Mouse (Mus musculus) testis, adult 2 months (tissue): ENCODE results near the gene Trappc10.

ENCODE experiments used
- CTCF ChIP-seq: fragments of 200-500 bp; IDR thresholded peaks from 2 replicates; pipeline ENCODE4 v1.5.1; 2012; ENCODE audit warnings: low read depth, mild to moderate bottlenecking, inconsistent platforms, low read length, moderate library complexity; ENCODE audit not compliant: control insufficient read depth, insufficient read depth, insufficient replicate concordance
- POLR2A ChIP-seq: fragments of 200-500 bp; IDR thresholded peaks from 2 replicates; pipeline ENCODE4 v1.6.1; 2012; ENCODE audit warnings: low read depth, mild to moderate bottlenecking, inconsistent platforms, low read length, moderate library complexity; ENCODE audit not compliant: control insufficient read depth

DNA sequence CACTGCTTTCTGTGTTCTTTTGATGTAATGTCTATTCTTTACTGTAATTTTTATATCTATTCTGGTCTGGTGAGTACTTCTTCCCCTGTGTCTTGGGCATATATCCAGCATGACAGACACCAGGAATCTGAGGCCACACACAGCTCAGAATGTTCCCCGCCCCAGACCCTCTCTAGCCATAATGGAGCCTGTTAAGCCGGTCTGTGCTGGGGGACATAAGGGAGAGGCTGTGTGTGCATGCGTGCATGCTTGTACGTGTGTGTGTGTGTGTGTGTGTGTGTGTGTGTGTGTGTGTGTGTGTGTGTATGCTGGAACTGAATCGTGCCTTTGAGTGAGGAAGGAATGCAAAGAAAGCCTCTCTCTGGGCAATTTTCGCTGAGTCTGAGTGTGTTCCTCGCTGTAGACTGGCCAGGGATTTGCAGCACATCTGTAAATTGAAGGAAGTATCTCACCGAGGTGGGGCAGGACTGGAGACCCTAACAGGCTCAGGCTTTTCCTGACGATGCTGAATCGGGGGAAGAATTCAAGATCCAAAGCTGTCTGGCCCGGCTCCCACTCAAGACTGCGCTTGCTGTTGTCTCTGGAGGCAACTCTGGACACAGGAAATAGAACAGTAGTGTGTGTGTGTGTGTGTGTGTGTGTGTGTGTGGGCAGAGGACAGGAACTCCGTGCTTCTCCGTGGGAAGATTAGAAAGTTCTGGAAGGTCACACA, 105.5 kb downstream of the Trappc10 start:
- no peak for TF ChIP-seq CTCF
- no peak for TF ChIP-seq POLR2A
